ENCODE assay signal across 13 mouse cellular contexts in genomic region chr3:142345235-142346125, GRCm38 (mm10). TPM values are rescaled to one million over a fixed set of nuclear protein-coding genes. Genes with fewer than 3 reads are reported as not detected.
DNase-seq lines count a peak whose midpoint lies in the region; ATAC-seq lines count a peak whose summit lies in the region.
"Had no signal": no experiment of that assay in that cellular context is flagged by ENCODE, and none has a peak within 500 bp of the region (broad histone marks: within the 10 kb centered on the region; RNA-seq: fewer than 3 reads in every experiment).

No protein-coding gene starts in this region.

- H3K9ac ChIP-seq in neural tube, embryonic 15.5 days (replicated peaks), result no peak overlapping the region
- H3K9ac ChIP-seq: hindbrain, embryonic 12.5 days; liver, postnatal 0 days; stomach, embryonic 15.5 days had no signal

- DNase-seq in adrenal gland, postnatal 36 days, result peak; percentile 14 to 33
- DNase-seq in adrenal gland, adult 18-20 months (ENCODE audit: low spot score in 2 of 2), result no peak
- DNase-seq in kidney, postnatal 14 days, result peak; percentile 19
- no peak for DNase-seq in kidney, adult 8-10 months
- DNase-seq in MN1 (ENCODE audit: low spot score), result peak; percentile 82
- DNase-seq in gonadal fat pad, adult 2 months (ENCODE audit: low read depth), result peak; percentile 77
- DNase-seq in thymus, postnatal 10 days (ENCODE audit: low spot score in 2 of 2), result no peak
- DNase-seq: adrenal gland, adult 8-10 months; liver, postnatal 0 days had no signal

- H3K36me3 ChIP-seq in neural tube, embryonic 15.5 days, result no peaks in the 10 kb centered on the region
- H3K36me3 ChIP-seq: hindbrain, embryonic 12.5 days; stomach, embryonic 15.5 days had no signal

- WGBS in neural tube, embryonic 15.5 days, result 85% methylated on average over 8 of the region's 8 CpGs

- H3K27me3 ChIP-seq in neural tube, embryonic 15.5 days (replicated peaks), result no peaks in the 10 kb centered on the region
- H3K27me3 ChIP-seq: hindbrain, embryonic 12.5 days; stomach, embryonic 15.5 days had no signal

- H3K4me3 ChIP-seq in neural tube, embryonic 15.5 days (replicated peaks), result no peak overlapping the region
- H3K4me3 ChIP-seq: forebrain, embryonic 10.5 days; hindbrain, embryonic 12.5 days; stomach, embryonic 15.5 days had no signal

- no peak for ATAC-seq in neural tube, embryonic 15.5 days (ENCODE audit: low FRiP score)
- ATAC-seq: liver, postnatal 0 days had no signal

- no peak overlapping the region for H3K4me2 ChIP-seq in neural tube, embryonic 15.5 days
- H3K4me2 ChIP-seq: hindbrain, embryonic 12.5 days; stomach, embryonic 15.5 days had no signal

- no peak overlapping the region for H3K27ac ChIP-seq in neural tube, embryonic 15.5 days (replicated peaks)
- H3K27ac ChIP-seq: forebrain, embryonic 10.5 days; hindbrain, embryonic 12.5 days; stomach, embryonic 15.5 days had no signal

- H3K9me3 ChIP-seq in neural tube, embryonic 15.5 days (replicated peaks), result no peaks in the 10 kb centered on the region
- H3K9me3 ChIP-seq: stomach, embryonic 15.5 days had no signal

- H3K4me1 ChIP-seq in neural tube, embryonic 15.5 days, result no peaks in the 10 kb centered on the region
- H3K4me1 ChIP-seq: hindbrain, embryonic 12.5 days; stomach, embryonic 15.5 days had no signal

RNA-seq across cellular contexts. Expression of gene Pdlim5, which starts 50.0 kb away (rescaled TPM):
- total RNA-seq in adrenal gland, postnatal 36 days (2021), result 10 to 100 TPM; 58.1 to 75.7 TPM
- 100 to 1,000 TPM in 1 of 2 experiments, 10 to 100 TPM in 1; 64.5 to 110 TPM for total RNA-seq in adrenal gland, adult 18-20 months (2021)
- polyA plus RNA-seq in gonadal fat pad, adult 2 months (2012; rRNA removed), result 39.3 and 56.7 TPM in 2 replicates
- polyA plus RNA-seq in neural tube, embryonic 15.5 days (2015; fragmentation: Nextera tagmentation; extraction: Ambion mirVana), result 17.4 and 21.3 TPM in 2 replicates

Comparison
In these comparisons a context has a peak if more than half of its experiments do, and no peak if none do; other contexts are left out.
1. DNase-seq: peak in adrenal gland, postnatal 36 days (2 of 2), kidney, postnatal 14 days (single experiment), MN1 (single experiment) and gonadal fat pad, adult 2 months (single experiment); none in adrenal gland, adult 18-20 months (0 of 2), kidney, adult 8-10 months (0 of 2) and thymus, postnatal 10 days (0 of 2).